Mouse (Mus musculus): ENCODE measurements at regions not wholly inside any gene's neighbourhood (a gene's known extent, or its start where the extent isn't known, plus 50 kb on each side); places are given as distances from the start of the nearest gene placed in this dataset.

GRCm38 (mm10) chr4:89082838-89083237 is 54.1 kb upstream of the Mtap start:
- DNase-seq (ENCODE audit: low read depth, low spot score), result no peak

DNA sequence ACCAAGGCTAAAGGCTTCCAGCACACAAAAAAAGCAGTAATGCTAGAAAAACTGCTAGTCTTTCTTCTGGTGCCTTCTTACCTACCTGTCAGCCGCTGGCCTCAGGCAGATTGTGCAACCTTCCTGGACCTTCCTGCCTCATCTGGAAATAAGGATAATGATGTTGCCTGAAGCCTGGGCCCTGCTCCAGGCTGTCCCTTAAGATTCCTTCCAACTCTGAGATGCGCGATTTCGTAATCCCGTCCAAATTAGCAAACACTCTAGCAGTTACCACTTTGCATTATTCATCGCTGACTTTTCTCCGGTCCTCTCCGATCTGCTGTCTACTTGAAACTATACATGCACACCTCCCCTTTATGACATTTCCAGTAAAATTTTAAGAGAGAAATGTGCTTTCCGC is 58.4 kb upstream of the Mtap start:
- no peak for DNase-seq (ENCODE audit: low read depth, low spot score)

GRCm38 (mm10) chr4:89074705-89075104 is 62.2 kb upstream of the Mtap start:
- no peak for DNase-seq (ENCODE audit: low read depth, low spot score)

DNA sequence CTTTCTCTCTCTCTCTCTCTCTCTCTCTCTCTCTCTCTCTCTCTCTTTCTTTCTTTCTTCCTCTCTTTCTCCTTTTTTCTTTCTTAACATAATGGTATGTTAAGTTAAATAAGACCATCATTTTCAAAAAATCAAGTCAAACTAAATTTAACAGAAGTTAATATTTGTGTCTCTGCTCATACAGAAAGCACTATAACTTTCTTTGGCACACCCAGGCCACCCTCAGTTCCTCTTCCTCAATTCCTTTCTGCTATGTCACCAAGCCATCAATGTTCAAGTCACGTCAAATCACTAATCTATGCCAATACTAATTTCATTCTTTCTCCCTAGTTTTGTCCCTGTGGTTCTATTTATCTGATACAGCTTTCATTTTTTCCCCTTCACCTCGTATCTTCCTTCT is 66.5 kb upstream of the Mtap start:
- DNase-seq (ENCODE audit: low read depth, low spot score), result no peak

DNA sequence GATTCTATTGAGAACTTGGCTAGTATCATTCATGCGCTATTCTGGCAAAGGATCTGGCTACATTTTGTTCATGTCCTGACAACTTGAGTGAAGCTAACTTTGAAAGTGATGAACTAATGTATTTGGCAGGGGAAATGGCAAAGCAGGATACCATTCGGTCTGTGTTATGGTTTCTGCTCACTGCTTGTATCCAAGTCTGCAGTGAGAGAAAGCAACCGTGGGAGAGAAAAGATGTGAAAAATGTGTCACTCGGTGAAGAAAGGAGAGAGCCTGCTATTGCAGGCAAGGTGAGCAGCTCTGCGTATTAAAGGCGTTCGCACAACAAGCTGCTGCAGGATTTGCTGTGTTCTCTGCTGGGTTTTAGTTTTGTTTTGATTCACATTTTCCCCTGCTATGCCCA is 72.5 kb upstream of the Mtap start:
- no peak for DNase-seq (ENCODE audit: low read depth, low spot score)

- DNase-seq (ENCODE audit: low read depth, low spot score), result no peak
These were observed 74.5 kb upstream of the Mtap start for GRCm38 (mm10) chr4:89062384-89062783.

DNA sequence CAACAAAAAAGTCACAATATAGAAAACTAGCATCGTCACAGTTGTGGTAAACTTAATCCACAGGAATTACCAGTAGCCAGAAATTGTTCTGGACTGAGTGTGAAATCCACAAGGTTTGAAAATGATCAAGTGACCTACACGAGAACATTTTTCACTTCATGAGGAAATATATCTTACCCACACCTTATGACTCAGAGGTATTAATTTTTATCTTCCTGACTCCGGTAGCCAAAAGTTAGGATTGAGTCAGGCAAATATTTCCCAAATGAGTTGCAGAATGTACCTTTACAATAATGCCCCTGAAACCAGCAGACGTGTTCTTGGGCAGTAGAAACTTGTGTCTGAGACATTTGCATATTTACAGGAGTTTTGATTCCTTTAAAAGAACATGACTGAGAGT is 75.3 kb upstream of the Mtap start:
- DNase-seq (ENCODE audit: low read depth, low spot score), result no peak

- no peak for DNase-seq (ENCODE audit: low read depth, low spot score)
These were observed 79.3 kb upstream of the Mtap start for GRCm38 (mm10) chr4:89057573-89057972.

- DNase-seq (ENCODE audit: low read depth, low spot score), result no peak
These were observed 79.8 kb upstream of the Mtap start for GRCm38 (mm10) chr4:89057135-89057534.

DNA sequence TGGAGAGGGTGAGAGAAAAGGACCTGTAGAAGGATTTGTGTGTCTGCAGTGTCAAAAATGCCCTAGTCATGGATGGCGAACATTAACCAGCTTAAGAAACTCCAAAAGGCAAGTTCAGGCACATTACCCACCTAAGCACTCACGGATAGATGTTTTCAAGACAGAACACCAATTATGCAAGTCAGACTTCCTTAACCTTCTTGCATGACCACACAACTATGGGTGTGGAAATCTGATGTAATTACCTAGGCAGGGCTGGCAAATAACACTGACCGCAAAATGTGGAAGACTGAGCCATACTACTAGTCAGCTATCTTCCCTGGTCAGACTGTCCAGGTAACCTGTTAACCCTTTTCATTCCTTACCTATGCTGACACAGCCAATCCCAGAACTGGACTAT is 81.0 kb upstream of the Mtap start:
- no peak for DNase-seq (ENCODE audit: low read depth, low spot score)

GRCm38 (mm10) chr4:89053606-89054005 is 83.3 kb upstream of the Mtap start:
- no peak for DNase-seq (ENCODE audit: low read depth, low spot score)

- DNase-seq (ENCODE audit: low read depth, low spot score), result no peak
These were observed 85.0 kb upstream of the Mtap start for GRCm38 (mm10) chr4:89051897-89052296.

- no peak for DNase-seq (ENCODE audit: low read depth, low spot score)
These were observed 86.2 kb upstream of the Mtap start for GRCm38 (mm10) chr4:89050551-89051199.

DNA sequence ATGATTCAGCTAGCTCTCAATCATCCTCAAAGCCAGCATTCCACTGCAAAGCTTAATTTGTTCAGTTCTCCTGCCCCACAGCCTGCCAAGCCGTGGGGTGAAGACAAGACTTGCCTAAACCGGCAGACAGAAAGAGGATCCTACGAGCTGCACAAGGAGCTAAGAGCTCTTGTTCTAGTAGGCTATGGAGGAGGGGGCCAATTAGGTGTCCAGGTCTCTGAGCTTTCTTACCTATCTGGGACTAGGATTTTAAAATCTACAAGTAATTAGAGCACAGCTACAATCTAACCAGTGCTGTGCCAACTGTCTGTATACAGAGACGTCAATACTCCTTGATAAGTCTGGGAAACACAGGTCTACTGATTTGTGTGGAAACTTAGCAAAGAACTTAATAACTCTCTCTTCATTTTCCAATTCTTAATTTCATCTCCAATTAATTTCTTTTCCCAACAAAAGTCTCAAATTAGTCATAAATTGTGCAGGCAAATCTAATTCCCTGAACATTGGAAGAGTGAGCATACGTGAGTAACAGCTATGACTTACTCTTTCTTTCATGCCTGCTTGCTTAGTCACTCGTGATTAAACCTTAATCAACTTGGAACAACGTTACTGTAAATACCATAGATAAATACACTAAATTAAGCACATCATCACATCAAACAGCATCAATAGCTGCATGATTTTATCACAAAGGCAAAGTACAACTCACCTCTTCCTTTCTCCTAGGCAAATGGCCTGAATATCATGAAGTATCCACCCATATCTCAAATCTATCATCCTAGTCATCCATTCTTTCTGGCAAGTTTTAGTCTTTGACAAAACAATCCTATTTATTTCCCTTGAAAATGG is 87.1 kb upstream of the Mtap start:
- no peak for DNase-seq (ENCODE audit: low read depth, low spot score)

DNA sequence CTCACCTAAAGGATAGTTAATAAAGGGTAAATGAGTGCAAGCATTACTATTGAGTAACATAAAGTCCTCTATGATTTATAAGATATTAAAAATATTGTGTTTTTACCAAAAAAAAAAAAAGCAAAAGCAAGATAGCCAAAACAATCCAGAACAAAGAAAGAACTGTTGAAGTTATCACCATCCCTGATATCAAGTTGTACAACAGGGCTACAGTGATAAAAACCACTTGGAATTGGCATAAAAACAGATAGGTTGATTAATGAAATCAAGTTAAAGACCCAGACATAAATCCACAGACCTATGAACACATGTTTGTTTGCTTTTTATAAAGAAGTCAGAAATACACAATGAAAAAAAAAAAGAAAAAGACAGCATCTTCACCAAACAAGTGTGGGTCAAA is 92.4 kb upstream of the Mtap start:
- DNase-seq (ENCODE audit: low read depth, low spot score), result no peak

GRCm38 (mm10) chr4:89043982-89044381 is 92.9 kb upstream of the Mtap start:
- DNase-seq (ENCODE audit: low read depth, low spot score), result no peak

DNA sequence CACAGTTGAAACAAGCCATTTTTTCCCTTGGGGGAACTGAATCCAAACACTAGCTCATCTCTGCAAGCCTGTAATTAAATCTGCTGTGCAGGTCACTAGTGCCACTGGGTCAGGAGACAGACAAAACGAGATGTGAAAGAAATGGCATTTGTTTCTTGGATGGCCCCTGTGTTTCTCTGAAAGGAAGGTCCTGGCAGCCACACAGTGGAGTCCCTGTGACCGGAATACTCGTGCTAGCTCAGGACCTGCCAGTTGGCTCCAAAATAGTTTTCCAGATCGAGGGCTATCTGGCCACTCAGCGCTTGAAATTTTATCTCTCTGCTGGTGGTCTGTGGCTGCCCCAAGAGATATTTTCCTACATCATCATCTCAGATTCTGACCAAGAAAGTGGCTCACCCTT is 96.1 kb upstream of the Mtap start:
- DNase-seq (ENCODE audit: low read depth, low spot score), result no peak

DNA sequence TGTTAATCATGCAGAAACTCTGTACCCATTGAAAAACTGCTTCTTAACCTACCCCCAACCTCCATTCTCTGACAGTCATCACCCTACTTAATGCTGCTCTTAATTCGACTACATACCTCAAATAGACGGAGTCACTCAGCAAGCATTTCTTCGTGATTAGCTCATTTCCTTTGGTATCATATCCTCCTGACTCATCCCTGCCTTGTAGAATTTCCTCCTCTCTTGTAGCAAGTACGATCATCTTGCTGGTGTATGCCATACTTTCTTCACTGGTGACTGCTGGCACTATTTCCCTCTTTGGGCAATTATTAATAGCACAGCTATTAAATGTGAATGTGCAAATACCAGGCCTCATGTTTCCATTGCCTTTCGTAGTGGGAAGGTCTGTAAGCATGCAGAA is 98.0 kb upstream of the Mtap start:
- no peak for DNase-seq (ENCODE audit: low read depth, low spot score)

DNA sequence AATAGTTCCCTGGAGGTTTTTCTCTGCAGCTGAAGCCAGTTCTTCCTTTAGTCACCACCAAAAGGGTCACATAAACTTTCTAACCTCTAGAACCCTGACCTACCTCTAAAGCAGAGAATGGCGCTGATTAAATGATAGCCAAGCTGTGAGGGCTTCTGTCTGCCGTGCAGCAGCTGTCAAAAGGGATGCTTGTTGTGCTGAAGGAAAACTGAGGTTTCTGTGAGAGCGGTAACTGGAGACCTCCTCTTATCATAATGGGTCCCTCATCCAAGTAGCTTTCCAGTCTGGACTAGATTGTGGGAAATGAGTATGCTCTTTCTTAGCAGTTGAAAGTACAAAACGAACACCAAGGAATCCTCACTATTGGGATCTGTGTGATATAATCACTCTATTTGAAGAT is 98.8 kb upstream of the Mtap start:
- no peak for DNase-seq (ENCODE audit: low read depth, low spot score)

GRCm38 (mm10) chr4:89034822-89035221 is 102.1 kb upstream of the Mtap start:
- DNase-seq (ENCODE audit: low read depth, low spot score), result no peak

- DNase-seq (ENCODE audit: low read depth, low spot score), result no peak
These were observed 102.6 kb upstream of the Mtap start for GRCm38 (mm10) chr4:89034299-89034698.

- DNase-seq (ENCODE audit: low read depth, low spot score), result no peak
These were observed 124.1 kb upstream of the Mtap start for GRCm38 (mm10) chr4:89012681-89013353.

- DNase-seq (ENCODE audit: low read depth, low spot score), result no peak
These were observed 128.4 kb upstream of the Mtap start for GRCm38 (mm10) chr4:89008561-89008960.
